7 mouse cellular contexts compared by ENCODE assay signal in genomic region chr7:130577388-130578003, GRCm38 (mm10). TPM values are rescaled to one million over a fixed set of nuclear protein-coding genes. Genes with fewer than 3 reads are reported as not detected.
DNase-seq lines count a peak whose midpoint lies in the region; ATAC-seq and TF ChIP-seq lines count a peak whose summit lies in the region.

TSS of gene Tacc2 (plus strand) at chr7:130577438.

- in situ Hi-C loops in CH12.LX (cut with MboI; ENCODE audit: low pct_ligation_motif_present, low pct_unique_long_range_greater_than_20kb, low sequenced_read_pairs) = no loop called here
- in situ Hi-C loops in Patski (cut with MboI; ENCODE audit: low pct_unique_long_range_greater_than_20kb) = no loop called here

- no peak for TF ChIP-seq EP300 in CH12.LX (IDR thresholded peaks at IDR 0.05; ENCODE audit: low read length)

- ATAC-seq in Patski = no peak
- ATAC-seq in hindbrain, embryonic 16.5 days = no peak
- no peak for ATAC-seq in liver, embryonic 15.5 days (ENCODE audit: insufficient read depth)

- H3K27me3 ChIP-seq in CH12.LX (replicated peaks) (peaks cover 6% of the 10 kb centered on the region), Patski (no peaks in the 10 kb centered on the region)
- H3K27me3 ChIP-seq in hindbrain, embryonic 16.5 days (replicated peaks; ENCODE audit: control insufficient read depth, insufficient read depth, low read length) = no peaks in the 10 kb centered on the region
- no peaks in the 10 kb centered on the region for H3K27me3 ChIP-seq in liver, embryonic 15.5 days

- 64% methylated on average over 15 of the region's 15 CpGs for WGBS in hindbrain, embryonic 16.5 days
- 29% methylated on average over 15 of the region's 15 CpGs for WGBS in liver, embryonic 15.5 days (ENCODE audit: insufficient replicate concordance)

- DNase-seq in CH12.LX (ENCODE audit: extremely low read depth) (no peak), Patski (ENCODE audit: low read depth, low spot score) (no peak)
- DNase-seq in forelimb bud, embryonic 11.5 days (ENCODE audit: low read depth, low spot score) = peak; percentile 9
- DNase-seq in Muller cell, postnatal 12 days (ENCODE audit: inconsistent ontology term) = no peak
- no peak for DNase-seq in cerebellum, adult 9-10 months

- H3K4me1 ChIP-seq in CH12.LX (ENCODE audit: control insufficient read depth in 1 of 2, insufficient read depth in 2 of 2) = peaks cover 4 to 22% of the 10 kb centered on the region in 2 experiments
- H3K4me1 ChIP-seq in hindbrain, embryonic 16.5 days (ENCODE audit: control insufficient read depth, insufficient read depth, low read depth, low read length) = peaks cover 2% of the 10 kb centered on the region; the same call in 1 of the 2 replicates
- 0 out of 2 replicates have a peak, but pooled peaks cover 3% of the 10 kb centered on the region for H3K4me1 ChIP-seq in liver, embryonic 15.5 days (replicated peaks)

- TF ChIP-seq CTCF in CH12.LX (conservative IDR thresholded peaks at IDR 0.05 in 1 of 2, IDR thresholded peaks at IDR 0.05 in 1 of 2; ENCODE audit: low read depth in 2 of 2, low read length in 2 of 2) (no peak), Patski (IDR thresholded peaks at IDR 0.05) (no peak)

- peak within 1 kb of the TSS in 1 of 3 experiments; percentile 48 for H3K4me3 ChIP-seq in CH12.LX (replicated peaks in 1 of 3; ENCODE audit: low read depth in 2 of 3, low read length in 2 of 3, poor library complexity in 1 of 3)
- no peak within 1 kb of the TSS for H3K4me3 ChIP-seq in hindbrain, embryonic 16.5 days (ENCODE audit: low read length)
- H3K4me3 ChIP-seq in liver, embryonic 15.5 days (replicated peaks) = peak within 1 kb of the TSS; percentile 26

- H3K9me3 ChIP-seq in CH12.LX (replicated peaks; ENCODE audit: low read length) = peaks cover 5% of the 10 kb centered on the region
- no peaks in the 10 kb centered on the region for H3K9me3 ChIP-seq in hindbrain, embryonic 16.5 days (ENCODE audit: control insufficient read depth, low read length)
- H3K9me3 ChIP-seq in liver, embryonic 15.5 days (replicated peaks) = no peaks in the 10 kb centered on the region

- no peak for TF ChIP-seq RAD21 in CH12.LX (IDR thresholded peaks at IDR 0.05; ENCODE audit: low read depth, low read length)

- TF ChIP-seq POLR2A in CH12.LX (IDR thresholded peaks at IDR 0.05; ENCODE audit: low read depth, low read length) = no peak

- no peaks in the 10 kb centered on the region for H3K79me2 ChIP-seq in CH12.LX (replicated peaks; ENCODE audit: control insufficient read depth, extremely low read depth, insufficient read depth, poor library complexity, severe bottlenecking)

- peak within 1 kb of the TSS; percentile 80 for H3K4me2 ChIP-seq in CH12.LX (ENCODE audit: insufficient read depth, low read depth, poor library complexity, severe bottlenecking)
- H3K4me2 ChIP-seq in hindbrain, embryonic 16.5 days (ENCODE audit: low read length) = peak within 1 kb of the TSS; percentile 26
- H3K4me2 ChIP-seq in liver, embryonic 15.5 days = peak within 1 kb of the TSS; percentile 52

- H3K9ac ChIP-seq in CH12.LX (ENCODE audit: insufficient read depth, low read depth) = no peak within 1 kb of the TSS
- H3K9ac ChIP-seq in hindbrain, embryonic 16.5 days (ENCODE audit: low read depth, low read length) = 0 out of 2 replicates have a peak within 1 kb of the TSS, but pooled peaks have one; percentile 18
- H3K9ac ChIP-seq in liver, embryonic 15.5 days = no peak within 1 kb of the TSS

- no peaks in the 10 kb centered on the region for H3K36me3 ChIP-seq in CH12.LX (replicated peaks in 1 of 2; ENCODE audit: control insufficient read depth in 1 of 2, insufficient read depth in 1 of 2, low read length in 1 of 2)
- H3K36me3 ChIP-seq in hindbrain, embryonic 16.5 days (ENCODE audit: control insufficient read depth, insufficient read depth, low read length) = no peaks in the 10 kb centered on the region
- no peaks in the 10 kb centered on the region for H3K36me3 ChIP-seq in liver, embryonic 15.5 days (replicated peaks)

- CTCF ChIA-PET in Patski (lab: Charles Lee) = no interaction called here

- no peak within 1 kb of the TSS for H3K27ac ChIP-seq in CH12.LX (ENCODE audit: insufficient read depth, low read depth)
- no peak within 1 kb of the TSS for H3K27ac ChIP-seq in hindbrain, embryonic 16.5 days (ENCODE audit: low read depth, low read length)
- no peak within 1 kb of the TSS for H3K27ac ChIP-seq in liver, embryonic 15.5 days (replicated peaks)

- dilution Hi-C loops in CH12.LX (cut with MboI; ENCODE audit: extremely low pct_ligation_motif_present, extremely low pct_unique_long_range_greater_than_20kb, low sequenced_read_pairs) = no loop called here

- POLR2A ChIA-PET in Patski (lab: Charles Lee) = no interaction called here

TF ChIP-seq in CH12.LX, 34 proteins besides CTCF, POLR2A, EP300 and RAD21:
- TF ChIP-seq TBP (conservative IDR thresholded peaks at IDR 0.05; ENCODE audit: low read depth, low read length) = no peak
- 0 out of 2 replicates have a peak, but pooled peaks have one; percentile 65 for TF ChIP-seq MAFK (IDR thresholded peaks at IDR 0.05; ENCODE audit: insufficient replicate concordance, low read length)

RNA-seq across cellular contexts. Expression of gene Tacc2, which starts in this region (rescaled TPM):
- 0.13 and 0.17 TPM in 2 replicates for total RNA-seq in CH12.LX (2012; rRNA removed)
- total RNA-seq in CH12.LX (2014; rRNA removed) = not detected in 2 replicates
- polyA plus RNA-seq in CH12.LX (2012; ENCODE audit: insufficient read length, low read depth) = 0.14 and 0.41 TPM in 2 replicates
- 40.0 TPM for polyA plus RNA-seq in Patski (2021)
- 49.7 and 57.8 TPM in 2 replicates for polyA plus RNA-seq in hindbrain, embryonic 16.5 days (2015; fragmentation: Nextera tagmentation; extraction: Ambion mirVana)
- 2.6 and 3.0 TPM in 2 replicates for polyA plus RNA-seq in liver, embryonic 15.5 days (2015; fragmentation: Nextera tagmentation; extraction: Ambion mirVana)

Comparison
In these comparisons a context has a peak if more than half of its experiments do, and no peak if none do; other contexts are left out.
1. RNA of gene Tacc2 (polyA plus RNA-seq): 49.7 to 57.8 TPM in hindbrain, embryonic 16.5 days and 40.0 TPM in Patski (single experiment); 2.6 to 3.0 TPM in liver, embryonic 15.5 days and 0.14 to 0.41 TPM in CH12.LX; every median in the first group is over 10 times any median in the second.
2. H3K4me2 ChIP-seq: peak in every context shown above with its lines; median percentile 80 in CH12.LX; 52 in liver, embryonic 15.5 days; 26 in hindbrain, embryonic 16.5 days.